Mouse (Mus musculus): Measurements from ENCODE around the gene 1700020N01Rik. TPM values are rescaled to one million over a fixed set of nuclear protein-coding genes. Genes with fewer than 3 reads are reported as not detected.

1700020N01Rik gene
- polyA plus RNA-seq, 1 experiment from 2014 or later: 0.26 TPM

GRCm38 (mm10) chr10:21635988-21636710 is 43.2 kb downstream of the 1700020N01Rik start:
- H3K4me2 ChIP-seq (ENCODE audit: low read depth, low read length): no peak overlapping the region
- no peak overlapping the region for H3K4me3 ChIP-seq (ENCODE audit: low read length)
- H3K9ac ChIP-seq (ENCODE audit: low read length): no peak overlapping the region
- 63% methylated on average over 4 of the region's 4 CpGs for WGBS
- no peaks in the 10 kb centered on the region for H3K9me3 ChIP-seq (replicated peaks; ENCODE audit: control insufficient read depth, low read length)
- peak overlapping the region; percentile 72 for H3K27ac ChIP-seq (ENCODE audit: low read length)
- no peaks in the 10 kb centered on the region for H3K36me3 ChIP-seq (ENCODE audit: control insufficient read depth, insufficient read depth)
- peaks cover 15% of the 10 kb centered on the region for H3K4me1 ChIP-seq (ENCODE audit: control insufficient read depth, insufficient read depth, low read length)
- ATAC-seq (replicated peaks; ENCODE audit: extremely low read depth, insufficient read depth, low FRiP score): no peak
- peaks cover 2% of the 10 kb centered on the region; the same call in 1 of the 2 replicates for H3K27me3 ChIP-seq (ENCODE audit: control insufficient read depth, insufficient read depth, low read length)

- Histone ChIP-seq H3K4me3 (ENCODE audit: low read length) (no peak overlapping the region), H3K9ac (ENCODE audit: low read length) (no peak overlapping the region), H3K4me2 (ENCODE audit: low read depth, low read length) (no peak overlapping the region), H3K9me3 (replicated peaks; ENCODE audit: control insufficient read depth, low read length) (no peaks in the 10 kb centered on the region), H3K27ac (ENCODE audit: low read length) (peak overlapping the region; percentile 72), H3K27me3 (ENCODE audit: control insufficient read depth, insufficient read depth, low read length) (peaks cover 2% of the 10 kb centered on the region; the same call in 1 of the 2 replicates), H3K4me1 (ENCODE audit: control insufficient read depth, insufficient read depth, low read length) (peaks cover 15% of the 10 kb centered on the region), H3K36me3 (ENCODE audit: control insufficient read depth, insufficient read depth) (no peaks in the 10 kb centered on the region)
- ATAC-seq (replicated peaks; ENCODE audit: extremely low read depth, insufficient read depth, low FRiP score): peak; percentile 96
- WGBS: 38% methylated on average over 6 of the region's 6 CpGs
Measured at GRCm38 (mm10) chr10:21636711-21637081, 43.8 kb downstream of the 1700020N01Rik start.

- peak; percentile 75 for ATAC-seq (replicated peaks; ENCODE audit: extremely low read depth, insufficient read depth, low FRiP score)
- Histone ChIP-seq H3K27ac (ENCODE audit: low read length) (peak overlapping the region; percentile 42; the same call in 1 of the 2 replicates), H3K36me3 (ENCODE audit: control insufficient read depth, insufficient read depth) (no peaks in the 10 kb centered on the region), H3K4me2 (ENCODE audit: low read depth, low read length) (peak overlapping the region; percentile 44), H3K4me3 (ENCODE audit: low read length) (no peak overlapping the region), H3K9me3 (replicated peaks; ENCODE audit: control insufficient read depth, low read length) (peaks cover 8% of the 10 kb centered on the region), H3K4me1 (ENCODE audit: control insufficient read depth, insufficient read depth, low read length) (peaks cover 9% of the 10 kb centered on the region), H3K27me3 (ENCODE audit: control insufficient read depth, insufficient read depth, low read length) (no peaks in the 10 kb centered on the region), H3K9ac (ENCODE audit: low read length) (peak overlapping the region; percentile 29; the same call in 1 of the 2 replicates)
- 60% methylated on average over 4 of the region's 4 CpGs for WGBS
Measured at GRCm38 (mm10) chr10:21651388-21651787, 58.4 kb downstream of the 1700020N01Rik start.

- peaks cover 8% of the 10 kb centered on the region for H3K9me3 ChIP-seq (replicated peaks; ENCODE audit: control insufficient read depth, low read length)
- H3K9ac ChIP-seq (ENCODE audit: low read length): no peak overlapping the region
- H3K4me1 ChIP-seq (ENCODE audit: control insufficient read depth, insufficient read depth, low read length): peaks cover 9% of the 10 kb centered on the region
- no peak overlapping the region for H3K27ac ChIP-seq (ENCODE audit: low read length)
- H3K4me3 ChIP-seq (ENCODE audit: low read length): no peak overlapping the region
- H3K27me3 ChIP-seq (ENCODE audit: control insufficient read depth, insufficient read depth, low read length): no peaks in the 10 kb centered on the region
- WGBS: 80% methylated on average over 24 of the region's 24 CpGs
- H3K36me3 ChIP-seq (ENCODE audit: control insufficient read depth, insufficient read depth): no peaks in the 10 kb centered on the region
- H3K4me2 ChIP-seq (ENCODE audit: low read depth, low read length): no peak overlapping the region
- no peak for ATAC-seq (replicated peaks; ENCODE audit: extremely low read depth, insufficient read depth, low FRiP score)
Measured at GRCm38 (mm10) chr10:21652426-21653345, 59.7 kb downstream of the 1700020N01Rik start.

GRCm38 (mm10) chr10:21653469-21653868 is 60.5 kb downstream of the 1700020N01Rik start:
- Histone ChIP-seq H3K9me3 (replicated peaks; ENCODE audit: control insufficient read depth, low read length) (peaks cover 8% of the 10 kb centered on the region), H3K27ac (ENCODE audit: low read length) (no peak overlapping the region), H3K36me3 (ENCODE audit: control insufficient read depth, insufficient read depth) (no peaks in the 10 kb centered on the region), H3K27me3 (ENCODE audit: control insufficient read depth, insufficient read depth, low read length) (no peaks in the 10 kb centered on the region), H3K9ac (ENCODE audit: low read length) (no peak overlapping the region), H3K4me2 (ENCODE audit: low read depth, low read length) (no peak overlapping the region), H3K4me3 (ENCODE audit: low read length) (no peak overlapping the region), H3K4me1 (ENCODE audit: control insufficient read depth, insufficient read depth, low read length) (peaks cover 9% of the 10 kb centered on the region)
- no peak for ATAC-seq (replicated peaks; ENCODE audit: extremely low read depth, insufficient read depth, low FRiP score)
- WGBS: 91% methylated on average over 7 of the region's 7 CpGs

- Histone ChIP-seq H3K27me3 (ENCODE audit: control insufficient read depth, insufficient read depth, low read length) (no peaks in the 10 kb centered on the region), H3K27ac (ENCODE audit: low read length) (no peak overlapping the region), H3K36me3 (ENCODE audit: control insufficient read depth, insufficient read depth) (no peaks in the 10 kb centered on the region), H3K4me3 (ENCODE audit: low read length) (no peak overlapping the region), H3K4me2 (ENCODE audit: low read depth, low read length) (no peak overlapping the region), H3K9me3 (replicated peaks; ENCODE audit: control insufficient read depth, low read length) (peaks cover 2% of the 10 kb centered on the region; the same call in 1 of the 2 replicates), H3K9ac (ENCODE audit: low read length) (no peak overlapping the region), H3K4me1 (ENCODE audit: control insufficient read depth, insufficient read depth, low read length) (no peaks in the 10 kb centered on the region)
- 76% methylated on average over 8 of the region's 8 CpGs for WGBS
- ATAC-seq (replicated peaks; ENCODE audit: extremely low read depth, insufficient read depth, low FRiP score): no peak
Measured at GRCm38 (mm10) chr10:21659576-21660246, 66.8 kb downstream of the 1700020N01Rik start.

GRCm38 (mm10) chr10:21668976-21669375 is 76.0 kb downstream of the 1700020N01Rik start:
- 58% methylated on average over 17 of the region's 17 CpGs for WGBS
- peak overlapping the region; percentile 7; the same call in 1 of the 2 replicates for H3K4me3 ChIP-seq (ENCODE audit: low read length)
- H3K27ac ChIP-seq (ENCODE audit: low read length): peak overlapping the region; percentile 79

GRCm38 (mm10) chr10:21669750-21670161 is 76.8 kb downstream of the 1700020N01Rik start:
- H3K9me3 ChIP-seq (replicated peaks; ENCODE audit: control insufficient read depth, low read length): 0 out of 2 replicates have a peak, but pooled peaks cover 2% of the 10 kb centered on the region
- peak overlapping the region; percentile 79 for H3K27ac ChIP-seq (ENCODE audit: low read length)
- no peak overlapping the region for H3K4me3 ChIP-seq (ENCODE audit: low read length)
- WGBS: 25% methylated on average over 11 of the region's 11 CpGs
- peaks cover 23% of the 10 kb centered on the region for H3K4me1 ChIP-seq (ENCODE audit: control insufficient read depth, insufficient read depth, low read length)
- H3K27me3 ChIP-seq (ENCODE audit: control insufficient read depth, insufficient read depth, low read length): no peaks in the 10 kb centered on the region
- peak overlapping the region; percentile 36 for H3K4me2 ChIP-seq (ENCODE audit: low read depth, low read length)
- no peak overlapping the region; the same call in 1 of the 2 replicates for H3K9ac ChIP-seq (ENCODE audit: low read length)
- H3K36me3 ChIP-seq (ENCODE audit: control insufficient read depth, insufficient read depth): no peaks in the 10 kb centered on the region
- 0 out of 2 replicates have a peak, but pooled peaks have one; percentile 41 for ATAC-seq (replicated peaks; ENCODE audit: extremely low read depth, insufficient read depth, low FRiP score)

More at GRCm38 (mm10) chr10:21668976-21669375, 76.0 kb downstream of the 1700020N01Rik start:
- Histone ChIP-seq H3K9ac (ENCODE audit: low read length) (no peak overlapping the region), H3K36me3 (ENCODE audit: control insufficient read depth, insufficient read depth) (no peaks in the 10 kb centered on the region), H3K27me3 (ENCODE audit: control insufficient read depth, insufficient read depth, low read length) (no peaks in the 10 kb centered on the region), H3K9me3 (replicated peaks; ENCODE audit: control insufficient read depth, low read length) (0 out of 2 replicates have a peak, but pooled peaks cover 2% of the 10 kb centered on the region), H3K4me1 (ENCODE audit: control insufficient read depth, insufficient read depth, low read length) (peaks cover 22% of the 10 kb centered on the region), H3K4me2 (ENCODE audit: low read depth, low read length) (peak overlapping the region; percentile 36)
- ATAC-seq (replicated peaks; ENCODE audit: extremely low read depth, insufficient read depth, low FRiP score): 0 out of 2 replicates have a peak, but pooled peaks have one; percentile 34

Data from heart, embryonic 16.5 days (tissue).